Comparison of ENCODE assay signal across 10 mouse cellular contexts in the genomic region with DNA sequence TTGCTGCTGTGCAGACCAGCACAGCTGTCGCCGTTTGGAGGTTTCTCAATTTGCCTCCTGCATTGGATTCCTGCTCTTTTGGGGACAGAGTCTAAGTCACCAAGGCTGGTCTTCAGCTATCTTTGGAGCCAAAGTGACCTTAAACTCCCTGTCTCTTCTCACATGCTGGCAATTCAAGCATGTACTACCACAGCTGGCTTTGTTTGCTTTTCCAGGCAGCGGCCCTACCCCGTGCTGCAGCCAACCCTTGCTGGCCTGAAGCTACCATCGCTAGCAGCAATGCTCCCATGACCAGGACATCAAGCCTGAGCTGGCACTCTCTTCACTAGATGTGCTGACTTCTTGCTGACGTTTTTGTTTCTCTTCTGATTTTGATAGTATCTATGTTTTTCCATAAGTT. TPM values are rescaled to one million over a fixed set of nuclear protein-coding genes. Genes with fewer than 3 reads are reported as not detected.
DNase-seq lines count a peak whose midpoint lies in the region; ATAC-seq and TF ChIP-seq lines count a peak whose summit lies in the region.
"Had no signal": no experiment of that assay in that cellular context is flagged by ENCODE, and none has a peak within 500 bp of the region (broad histone marks: within the 10 kb centered on the region; RNA-seq: fewer than 3 reads in every experiment).

No protein-coding gene starts in this region.

- no peak overlapping the region for H3K27ac ChIP-seq in liver, adult 2 months (replicated peaks; ENCODE audit: insufficient read depth, low read depth, low read length)
- no peak overlapping the region for H3K27ac ChIP-seq in intestine, embryonic 15.5 days
- no peak overlapping the region for H3K27ac ChIP-seq in stomach, embryonic 15.5 days
- H3K27ac ChIP-seq in forebrain, embryonic 11.5 days (ENCODE audit: low read depth, low read length): no peak overlapping the region
- H3K27ac ChIP-seq: hindbrain, embryonic 13.5 days had no signal

- no peak for TF ChIP-seq POLR2A in liver, adult 2 months (IDR thresholded peaks at IDR 0.05; ENCODE audit: extremely low read depth, insufficient read depth, low read length)

- DNase-seq in liver, adult 2 months (ENCODE audit: extremely low read depth, low read depth, low spot score): peak; percentile 90
- DNase-seq in liver: no peak
- DNase-seq in gastrocnemius, postnatal 36 days: peak; percentile 23 to 27
- no peak for DNase-seq in T-cell, adult 2 months (ENCODE audit: low spot score)
- no peak for DNase-seq in forebrain, embryonic 11.5 days (ENCODE audit: low spot score)
- DNase-seq: kidney, postnatal 36 days had no signal

- TF ChIP-seq CTCF in liver, adult 2 months (IDR thresholded peaks at IDR 0.05; ENCODE audit: low read depth, low read length): no peak

- peaks cover 10% of the 10 kb centered on the region for H3K4me1 ChIP-seq in liver, adult 2 months (ENCODE audit: control insufficient read depth, insufficient read depth, low read length)
- peaks cover 9% of the 10 kb centered on the region for H3K4me1 ChIP-seq in intestine, embryonic 15.5 days (replicated peaks)
- no peaks in the 10 kb centered on the region for H3K4me1 ChIP-seq in stomach, embryonic 15.5 days
- H3K4me1 ChIP-seq in forebrain, embryonic 11.5 days (replicated peaks; ENCODE audit: control insufficient read depth, insufficient read depth, low read length): no peaks in the 10 kb centered on the region

- H3K27me3 ChIP-seq in liver, adult 2 months (ENCODE audit: control insufficient read depth, insufficient read depth, low read length): no peaks in the 10 kb centered on the region
- H3K27me3 ChIP-seq in intestine, embryonic 15.5 days (replicated peaks): no peaks in the 10 kb centered on the region
- H3K27me3 ChIP-seq in stomach, embryonic 15.5 days (replicated peaks): no peaks in the 10 kb centered on the region
- no peaks in the 10 kb centered on the region for H3K27me3 ChIP-seq in forebrain, embryonic 11.5 days (ENCODE audit: control insufficient read depth, insufficient read depth, low read length)
- H3K27me3 ChIP-seq: hindbrain, embryonic 13.5 days had no signal

- H3K36me3 ChIP-seq in liver, adult 2 months (ENCODE audit: control insufficient read depth, insufficient read depth, low read length): peaks cover 3% of the 10 kb centered on the region
- no peaks in the 10 kb centered on the region for H3K36me3 ChIP-seq in intestine, embryonic 15.5 days
- peaks cover 8% of the 10 kb centered on the region; the same call in 1 of the 2 replicates for H3K36me3 ChIP-seq in stomach, embryonic 15.5 days
- H3K36me3 ChIP-seq in forebrain, embryonic 11.5 days (ENCODE audit: control insufficient read depth, insufficient read depth, low read length): no peaks in the 10 kb centered on the region

- no peak overlapping the region for H3K4me3 ChIP-seq in liver, adult 2 months (ENCODE audit: insufficient read depth, low read depth, low read length)
- H3K4me3 ChIP-seq in intestine, embryonic 15.5 days (replicated peaks): no peak overlapping the region
- H3K4me3 ChIP-seq in stomach, embryonic 15.5 days (replicated peaks): no peak overlapping the region
- no peak overlapping the region for H3K4me3 ChIP-seq in forebrain, embryonic 11.5 days (ENCODE audit: low read depth, low read length)
- H3K4me3 ChIP-seq: erythroblast, embryonic 14.5 days; hindbrain, embryonic 13.5 days had no signal

- 12% methylated on average over 6 of the region's 6 CpGs for WGBS in liver, adult 2 months
- WGBS in intestine, embryonic 15.5 days: 59% methylated on average over 6 of the region's 6 CpGs
- WGBS in stomach, embryonic 15.5 days: 69% methylated on average over 6 of the region's 6 CpGs
- WGBS in forebrain, embryonic 11.5 days: 87% methylated on average over 6 of the region's 6 CpGs

- ATAC-seq in intestine, embryonic 15.5 days: peak; percentile 61
- ATAC-seq in stomach, embryonic 15.5 days (ENCODE audit: insufficient read depth, low FRiP score, low read depth): 0 out of 2 replicates have a peak, but pooled peaks have one; percentile 53
- ATAC-seq in forebrain, embryonic 11.5 days (replicated peaks; ENCODE audit: low FRiP score): no peak

- H3K79me2 ChIP-seq in liver, adult 2 months (ENCODE audit: control insufficient read depth, insufficient read depth, low read length): peaks cover 10% of the 10 kb centered on the region; the same call in 1 of the 2 replicates

- intact Hi-C loops in gastrocnemius, postnatal 36 days (cut with DNase I): no loop called here

- H3K9ac ChIP-seq in liver, adult 2 months (ENCODE audit: low read depth, low read length): no peak overlapping the region
- no peak overlapping the region for H3K9ac ChIP-seq in intestine, embryonic 15.5 days
- H3K9ac ChIP-seq in stomach, embryonic 15.5 days: no peak overlapping the region
- H3K9ac ChIP-seq in forebrain, embryonic 11.5 days (ENCODE audit: low read length): no peak overlapping the region
- H3K9ac ChIP-seq: hindbrain, embryonic 13.5 days had no signal

- no peak overlapping the region for H3K4me2 ChIP-seq in intestine, embryonic 15.5 days (replicated peaks)
- no peak overlapping the region for H3K4me2 ChIP-seq in stomach, embryonic 15.5 days
- no peak overlapping the region for H3K4me2 ChIP-seq in forebrain, embryonic 11.5 days (ENCODE audit: low read depth, low read length, severe bottlenecking)
- H3K4me2 ChIP-seq: hindbrain, embryonic 13.5 days had no signal

- no peaks in the 10 kb centered on the region for H3K9me3 ChIP-seq in intestine, embryonic 15.5 days
- H3K9me3 ChIP-seq in stomach, embryonic 15.5 days: no peaks in the 10 kb centered on the region
- H3K9me3 ChIP-seq in forebrain, embryonic 11.5 days (ENCODE audit: control insufficient read depth, low read length): no peaks in the 10 kb centered on the region
- H3K9me3 ChIP-seq: hindbrain, embryonic 13.5 days had no signal

RNA-seq across cellular contexts. Expression of a gene that starts 15.2 kb away (rescaled TPM):
- total RNA-seq in liver, adult 2 months (2014; rRNA removed): 6.3 and 7.8 TPM in 2 replicates
- 1.8 and 1.9 TPM in 2 replicates for polyA plus RNA-seq in liver, adult 2 months (2012; rRNA removed)
- total RNA-seq in gastrocnemius, postnatal 36 days (2021): 1 to 10 TPM; 9.0 to 9.4 TPM
- 22.9 and 25.9 TPM in 2 replicates for polyA plus RNA-seq in intestine, embryonic 15.5 days (2015; fragmentation: Nextera tagmentation; extraction: Ambion mirVana)
- polyA plus RNA-seq in stomach, embryonic 15.5 days (2015; fragmentation: Nextera tagmentation; extraction: Ambion mirVana): 19.9 and 21.5 TPM in 2 replicates
- polyA plus RNA-seq in forebrain, embryonic 11.5 days (2014; fragmentation: Nextera tagmentation; extraction: Ambion mirVana): 15.7 and 16.3 TPM in 2 replicates

RNA-seq across cellular contexts. Expression of a gene that starts 26.5 kb away (rescaled TPM):
- 24.6 and 34.7 TPM in 2 replicates for total RNA-seq in liver, adult 2 months (2014; rRNA removed)
- 3.7 and 3.9 TPM in 2 replicates for polyA plus RNA-seq in liver, adult 2 months (2012; rRNA removed)
- total RNA-seq in gastrocnemius, postnatal 36 days (2021): 10 to 100 TPM; 43.7 to 48.9 TPM
- polyA plus RNA-seq in intestine, embryonic 15.5 days (2015; fragmentation: Nextera tagmentation; extraction: Ambion mirVana): 32.9 and 38.2 TPM in 2 replicates
- 36.5 and 37.8 TPM in 2 replicates for polyA plus RNA-seq in stomach, embryonic 15.5 days (2015; fragmentation: Nextera tagmentation; extraction: Ambion mirVana)
- polyA plus RNA-seq in forebrain, embryonic 11.5 days (2014; fragmentation: Nextera tagmentation; extraction: Ambion mirVana): 34.0 and 37.9 TPM in 2 replicates

RNA-seq across cellular contexts. Expression of a gene that starts 42.4 kb away (rescaled TPM):
- total RNA-seq in liver, adult 2 months (2014; rRNA removed): 386 and 436 TPM in 2 replicates
- polyA plus RNA-seq in liver, adult 2 months (2012; rRNA removed): 282 and 301 TPM in 2 replicates
- total RNA-seq in gastrocnemius, postnatal 36 days (2021): 100 to 1,000 TPM; 140 to 189 TPM
- polyA plus RNA-seq in intestine, embryonic 15.5 days (2015; fragmentation: Nextera tagmentation; extraction: Ambion mirVana): 531 and 618 TPM in 2 replicates
- 511 and 526 TPM in 2 replicates for polyA plus RNA-seq in stomach, embryonic 15.5 days (2015; fragmentation: Nextera tagmentation; extraction: Ambion mirVana)
- 418 and 471 TPM in 2 replicates for polyA plus RNA-seq in forebrain, embryonic 11.5 days (2014; fragmentation: Nextera tagmentation; extraction: Ambion mirVana)

RNA-seq across cellular contexts. Expression of a gene that starts 50.5 kb away (rescaled TPM):
- 6.8 and 7.5 TPM in 2 replicates for total RNA-seq in liver, adult 2 months (2014; rRNA removed)
- polyA plus RNA-seq in liver, adult 2 months (2012; rRNA removed): 2.5 TPM in 2 replicates
- 1 to 10 TPM; 2.2 TPM for total RNA-seq in gastrocnemius, postnatal 36 days (2021)
- polyA plus RNA-seq in intestine, embryonic 15.5 days (2015; fragmentation: Nextera tagmentation; extraction: Ambion mirVana): 1.7 and 1.8 TPM in 2 replicates
- polyA plus RNA-seq in stomach, embryonic 15.5 days (2015; fragmentation: Nextera tagmentation; extraction: Ambion mirVana): 1.6 and 1.9 TPM in 2 replicates
- 0.97 and 1.6 TPM in 2 replicates for polyA plus RNA-seq in forebrain, embryonic 11.5 days (2014; fragmentation: Nextera tagmentation; extraction: Ambion mirVana)

Comparison
In these comparisons a context has a peak if more than half of its experiments do, and no peak if none do; other contexts are left out.
1. DNase-seq: peak in liver, adult 2 months (single experiment) and gastrocnemius, postnatal 36 days (2 of 2); none in liver (single experiment), T-cell, adult 2 months (single experiment) and forebrain, embryonic 11.5 days (single experiment).